Mouse (Mus musculus): ENCODE measurements at regions not wholly inside any gene's neighbourhood (a gene's known extent, or its start where the extent isn't known, plus 50 kb on each side); places are given as distances from the start of the nearest gene placed in this dataset.

DNA sequence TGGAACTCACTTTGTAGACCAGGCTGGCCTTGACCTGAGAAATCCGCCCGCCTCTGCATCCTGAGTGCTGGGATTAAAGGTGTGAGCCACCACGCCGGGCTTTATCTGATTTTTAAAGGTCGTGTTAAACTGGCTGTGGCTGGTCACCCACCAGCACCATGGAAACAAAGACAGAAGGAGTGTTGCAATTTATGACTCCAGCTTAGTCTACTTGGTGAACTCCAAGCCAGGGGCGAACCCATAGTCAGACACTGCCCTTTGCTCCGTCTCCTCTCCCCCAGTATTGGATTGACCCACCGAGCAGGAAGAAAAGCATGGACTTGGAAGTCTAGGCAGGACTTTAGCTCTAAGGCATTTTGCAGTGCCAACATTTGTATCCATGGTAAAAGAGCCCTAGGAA, 86.5 kb upstream of the Fam3c start:
- 0 out of 2 replicates have a peak, but pooled peaks cover 3% of the 10 kb centered on the region for H3K4me1 ChIP-seq (ENCODE audit: control insufficient read depth, insufficient read depth, low read length)
- ATAC-seq (ENCODE audit: insufficient read depth, low FRiP score), result no peak
- H3K4me3 ChIP-seq (replicated peaks; ENCODE audit: low read length), result no peak overlapping the region
- no peaks in the 10 kb centered on the region for H3K9me3 ChIP-seq (replicated peaks; ENCODE audit: control insufficient read depth, low read length)
- 82% methylated on average over 8 of the region's 8 CpGs for WGBS
- H3K27ac ChIP-seq (ENCODE audit: low read length), result no peak overlapping the region
- no peak overlapping the region for H3K4me2 ChIP-seq (ENCODE audit: low read depth, low read length)
- no peaks in the 10 kb centered on the region for H3K27me3 ChIP-seq (ENCODE audit: control insufficient read depth, insufficient read depth, low read length)
- H3K36me3 ChIP-seq (ENCODE audit: control insufficient read depth, insufficient read depth, low read length), result no peaks in the 10 kb centered on the region
- no peak overlapping the region for H3K9ac ChIP-seq (ENCODE audit: low read length)

DNA sequence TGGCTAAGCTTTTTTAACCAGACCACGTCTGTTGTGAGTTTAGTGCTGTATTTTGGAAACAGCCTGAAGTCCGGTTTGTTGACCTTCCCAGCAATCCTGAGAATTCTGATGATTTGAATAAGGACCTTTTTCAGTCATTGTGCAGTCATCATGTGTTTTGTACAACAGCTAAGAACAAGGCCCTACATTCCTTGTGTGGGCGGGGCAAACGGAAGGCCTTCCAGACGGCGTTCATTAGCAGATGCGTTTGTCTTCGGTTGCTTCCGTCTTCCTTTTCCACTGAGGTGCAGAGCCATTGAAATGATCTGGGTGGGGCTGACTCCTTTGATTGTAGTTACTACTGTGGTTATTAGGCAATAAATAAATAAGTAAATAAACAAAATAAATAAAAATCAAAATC, 83.8 kb upstream of the Fam3c start:
- 72% methylated on average over 9 of the region's 9 CpGs for WGBS
- Histone ChIP-seq H3K36me3 (ENCODE audit: control insufficient read depth, insufficient read depth, low read length) (no peaks in the 10 kb centered on the region), H3K4me3 (replicated peaks; ENCODE audit: low read length) (no peak overlapping the region), H3K27ac (ENCODE audit: low read length) (no peak overlapping the region), H3K4me2 (ENCODE audit: low read depth, low read length) (no peak overlapping the region), H3K9me3 (replicated peaks; ENCODE audit: control insufficient read depth, low read length) (peaks cover 4% of the 10 kb centered on the region; the same call in 1 of the 2 replicates), H3K9ac (ENCODE audit: low read length) (no peak overlapping the region), H3K27me3 (ENCODE audit: control insufficient read depth, insufficient read depth, low read length) (no peaks in the 10 kb centered on the region), H3K4me1 (ENCODE audit: control insufficient read depth, insufficient read depth, low read length) (0 out of 2 replicates have a peak, but pooled peaks cover 3% of the 10 kb centered on the region)
- no peak for ATAC-seq (ENCODE audit: insufficient read depth, low FRiP score)

GRCm38 (mm10) chr6:22429026-22429425, 73.0 kb upstream of the Fam3c start:
- Histone ChIP-seq H3K9ac (ENCODE audit: low read length) (no peak overlapping the region), H3K27me3 (ENCODE audit: control insufficient read depth, insufficient read depth, low read length) (no peaks in the 10 kb centered on the region), H3K9me3 (replicated peaks; ENCODE audit: control insufficient read depth, low read length) (no peaks in the 10 kb centered on the region), H3K4me1 (ENCODE audit: control insufficient read depth, insufficient read depth, low read length) (no peaks in the 10 kb centered on the region), H3K4me3 (replicated peaks; ENCODE audit: low read length) (no peak overlapping the region), H3K4me2 (ENCODE audit: low read depth, low read length) (no peak overlapping the region), H3K27ac (ENCODE audit: low read length) (no peak overlapping the region), H3K36me3 (ENCODE audit: control insufficient read depth, insufficient read depth, low read length) (no peaks in the 10 kb centered on the region)
- 51% methylated on average over 3 of the region's 3 CpGs for WGBS
- ATAC-seq (ENCODE audit: insufficient read depth, low FRiP score), result peak; percentile 62; the same call in 1 of the 2 replicates

- Histone ChIP-seq H3K27me3 (ENCODE audit: control insufficient read depth, insufficient read depth, low read length) (no peaks in the 10 kb centered on the region), H3K27ac (ENCODE audit: low read length) (no peak overlapping the region), H3K4me2 (ENCODE audit: low read depth, low read length) (no peak overlapping the region), H3K9ac (ENCODE audit: low read length) (no peak overlapping the region), H3K9me3 (replicated peaks; ENCODE audit: control insufficient read depth, low read length) (no peaks in the 10 kb centered on the region), H3K4me1 (ENCODE audit: control insufficient read depth, insufficient read depth, low read length) (no peaks in the 10 kb centered on the region), H3K4me3 (replicated peaks; ENCODE audit: low read length) (no peak overlapping the region), H3K36me3 (ENCODE audit: control insufficient read depth, insufficient read depth, low read length) (no peaks in the 10 kb centered on the region)
- WGBS, result 83% methylated on average over 10 of the region's 10 CpGs
- ATAC-seq (ENCODE audit: insufficient read depth, low FRiP score), result no peak
Observed at GRCm38 (mm10) chr6:22424161-22424807, 68.2 kb upstream of the Fam3c start.

DNA sequence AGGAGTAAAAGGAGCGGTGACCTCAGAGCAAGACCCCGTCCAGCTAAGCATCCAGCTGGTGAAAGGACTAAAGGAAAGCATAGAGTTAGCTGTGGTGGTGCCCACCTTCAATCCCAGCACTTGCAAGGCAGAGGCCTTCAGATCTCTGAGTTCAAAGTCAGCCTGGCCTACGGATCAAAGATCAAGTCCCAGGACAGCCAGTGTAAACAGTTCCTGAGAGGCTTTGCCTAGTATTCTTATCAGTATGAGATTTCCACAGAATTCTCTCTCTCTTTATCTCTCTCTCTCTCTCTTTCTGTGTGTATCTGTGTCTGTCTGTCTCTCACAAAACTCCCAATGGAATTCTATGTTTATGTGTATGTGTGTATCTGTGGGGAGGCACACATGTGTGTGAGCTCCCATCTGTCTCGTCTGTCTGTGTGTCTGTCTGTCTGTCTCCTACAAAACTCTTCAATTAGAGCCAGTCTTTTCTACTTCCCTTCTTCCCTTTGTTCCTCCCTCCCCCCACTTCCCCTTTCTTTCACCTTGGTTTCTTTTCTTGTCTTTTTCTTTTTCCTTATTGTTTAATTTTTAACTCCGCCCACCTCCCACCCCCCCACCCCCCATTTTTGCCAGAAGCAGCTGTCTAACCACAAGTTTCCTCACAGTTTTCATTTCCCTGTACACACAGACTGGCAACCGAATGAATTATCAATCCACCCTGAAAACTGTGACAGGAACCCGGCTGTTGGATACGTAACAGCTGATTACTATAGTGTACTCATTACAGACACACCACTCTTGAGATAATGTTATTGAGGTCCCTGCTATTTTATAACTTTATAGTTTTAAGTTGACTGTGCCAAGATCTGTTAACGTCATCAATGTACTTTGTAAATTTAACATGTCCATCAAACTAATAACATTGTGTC, 67.3 kb upstream of the Fam3c start:
- Histone ChIP-seq H3K9ac (ENCODE audit: low read length) (no peak overlapping the region), H3K4me1 (ENCODE audit: control insufficient read depth, insufficient read depth, low read length) (no peaks in the 10 kb centered on the region), H3K27ac (ENCODE audit: low read length) (no peak overlapping the region), H3K9me3 (replicated peaks; ENCODE audit: control insufficient read depth, low read length) (no peaks in the 10 kb centered on the region), H3K4me2 (ENCODE audit: low read depth, low read length) (no peak overlapping the region), H3K36me3 (ENCODE audit: control insufficient read depth, insufficient read depth, low read length) (no peaks in the 10 kb centered on the region), H3K27me3 (ENCODE audit: control insufficient read depth, insufficient read depth, low read length) (no peaks in the 10 kb centered on the region), H3K4me3 (replicated peaks; ENCODE audit: low read length) (no peak overlapping the region)
- ATAC-seq (ENCODE audit: insufficient read depth, low FRiP score), result no peak
- WGBS, result 50% methylated on average over 9 of the region's 9 CpGs

DNA sequence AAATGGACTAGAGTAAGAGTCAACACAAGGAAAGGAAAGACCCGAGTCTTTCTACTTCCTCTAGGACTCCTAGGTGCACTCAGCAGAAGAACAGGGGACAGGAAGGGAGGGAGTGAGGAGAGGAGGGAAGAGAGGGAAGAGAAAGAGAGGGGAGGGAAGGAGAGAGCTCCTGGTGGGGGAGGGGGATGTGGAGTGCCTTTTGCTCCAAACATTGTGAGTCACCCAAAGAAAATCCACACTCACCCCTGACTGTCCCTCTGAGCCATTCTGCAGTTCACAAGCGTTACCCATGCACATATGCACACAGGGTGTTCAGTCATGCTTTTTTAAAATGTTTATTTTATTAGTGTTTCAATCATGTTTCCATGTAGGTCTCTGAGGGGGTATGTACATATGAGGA, 65.5 kb upstream of the Fam3c start:
- no peaks in the 10 kb centered on the region for H3K9me3 ChIP-seq (replicated peaks; ENCODE audit: control insufficient read depth, low read length)
- 50% methylated on average over 2 of the region's 2 CpGs for WGBS
- H3K4me3 ChIP-seq (replicated peaks; ENCODE audit: low read length), result no peak overlapping the region
- H3K9ac ChIP-seq (ENCODE audit: low read length), result no peak overlapping the region
- no peak overlapping the region for H3K4me2 ChIP-seq (ENCODE audit: low read depth, low read length)
- no peak overlapping the region for H3K27ac ChIP-seq (ENCODE audit: low read length)
- no peaks in the 10 kb centered on the region for H3K36me3 ChIP-seq (ENCODE audit: control insufficient read depth, insufficient read depth, low read length)
- no peak for ATAC-seq (ENCODE audit: insufficient read depth, low FRiP score)
- 0 out of 2 replicates have a peak, but pooled peaks cover 3% of the 10 kb centered on the region for H3K4me1 ChIP-seq (ENCODE audit: control insufficient read depth, insufficient read depth, low read length)
- H3K27me3 ChIP-seq (ENCODE audit: control insufficient read depth, insufficient read depth, low read length), result no peaks in the 10 kb centered on the region

GRCm38 (mm10) chr6:22418279-22418678, 62.2 kb upstream of the Fam3c start:
- H3K9me3 ChIP-seq (replicated peaks; ENCODE audit: control insufficient read depth, low read length), result no peaks in the 10 kb centered on the region
- 68% methylated on average over 4 of the region's 4 CpGs for WGBS
- H3K4me1 ChIP-seq (ENCODE audit: control insufficient read depth, insufficient read depth, low read length), result 0 out of 2 replicates have a peak, but pooled peaks cover 3% of the 10 kb centered on the region
- H3K27me3 ChIP-seq (ENCODE audit: control insufficient read depth, insufficient read depth, low read length), result no peaks in the 10 kb centered on the region
- ATAC-seq (ENCODE audit: insufficient read depth, low FRiP score), result no peak
- H3K4me3 ChIP-seq (replicated peaks; ENCODE audit: low read length), result no peak overlapping the region
- no peaks in the 10 kb centered on the region for H3K36me3 ChIP-seq (ENCODE audit: control insufficient read depth, insufficient read depth, low read length)
- no peak overlapping the region for H3K27ac ChIP-seq (ENCODE audit: low read length)
- no peak overlapping the region for H3K4me2 ChIP-seq (ENCODE audit: low read depth, low read length)
- H3K9ac ChIP-seq (ENCODE audit: low read length), result no peak overlapping the region

GRCm38 (mm10) chr6:22417189-22417588, 61.1 kb upstream of the Fam3c start:
- Histone ChIP-seq H3K36me3 (ENCODE audit: control insufficient read depth, insufficient read depth, low read length) (no peaks in the 10 kb centered on the region), H3K27ac (ENCODE audit: low read length) (no peak overlapping the region), H3K9me3 (replicated peaks; ENCODE audit: control insufficient read depth, low read length) (no peaks in the 10 kb centered on the region), H3K4me1 (ENCODE audit: control insufficient read depth, insufficient read depth, low read length) (0 out of 2 replicates have a peak, but pooled peaks cover 3% of the 10 kb centered on the region), H3K4me2 (ENCODE audit: low read depth, low read length) (no peak overlapping the region), H3K4me3 (replicated peaks; ENCODE audit: low read length) (no peak overlapping the region), H3K27me3 (ENCODE audit: control insufficient read depth, insufficient read depth, low read length) (no peaks in the 10 kb centered on the region), H3K9ac (ENCODE audit: low read length) (no peak overlapping the region)
- 54% methylated on average over 2 of the region's 2 CpGs for WGBS
- peak; percentile 47; the same call in 1 of the 2 replicates for ATAC-seq (ENCODE audit: insufficient read depth, low FRiP score)

- Histone ChIP-seq H3K27me3 (ENCODE audit: control insufficient read depth, insufficient read depth, low read length) (no peaks in the 10 kb centered on the region), H3K36me3 (ENCODE audit: control insufficient read depth, insufficient read depth, low read length) (no peaks in the 10 kb centered on the region), H3K27ac (ENCODE audit: low read length) (no peak overlapping the region), H3K4me1 (ENCODE audit: control insufficient read depth, insufficient read depth, low read length) (no peaks in the 10 kb centered on the region), H3K4me3 (replicated peaks; ENCODE audit: low read length) (no peak overlapping the region), H3K4me2 (ENCODE audit: low read depth, low read length) (no peak overlapping the region), H3K9ac (ENCODE audit: low read length) (no peak overlapping the region), H3K9me3 (replicated peaks; ENCODE audit: control insufficient read depth, low read length) (no peaks in the 10 kb centered on the region)
- ATAC-seq (ENCODE audit: insufficient read depth, low FRiP score), result no peak
- 88% methylated on average over 2 of the region's 2 CpGs for WGBS
Observed at GRCm38 (mm10) chr6:22411796-22412195, 55.8 kb upstream of the Fam3c start.
